Comparison of ENCODE assay signal across 23 mouse cellular contexts in genomic region chr6:42241311-42242045, GRCm38 (mm10). TPM values are rescaled to one million over a fixed set of nuclear protein-coding genes. Genes with fewer than 3 reads are reported as not detected.
A peak's percentile ranks its signal among the peaks of the same experiment; 100 is the strongest.
DNase-seq lines count a peak whose midpoint lies in the region; ATAC-seq and TF ChIP-seq lines count a peak whose summit lies in the region.
"Had no signal": no experiment of that assay in that cellular context is flagged by ENCODE, and none has a peak within 500 bp of the region (broad histone marks: within the 10 kb centered on the region; RNA-seq: fewer than 3 reads in every experiment).

No protein-coding gene starts in this region.

- no peak overlapping the region for H3K4me3 ChIP-seq in embryonic facial prominence, embryonic 14.5 days (ENCODE audit: low read depth, low read length)
- H3K4me3 ChIP-seq in embryonic facial prominence, embryonic 10.5 days = no peak overlapping the region
- H3K4me3 ChIP-seq in myocyte = no peak overlapping the region
- H3K4me3 ChIP-seq: embryonic facial prominence, embryonic 13.5 days; forebrain, embryonic 13.5 days; midbrain, embryonic 13.5 days had no signal

- H3K4me2 ChIP-seq in embryonic facial prominence, embryonic 14.5 days (ENCODE audit: low read depth, low read length) = no peak overlapping the region
- H3K4me2 ChIP-seq in myocyte (ENCODE audit: low read depth) = peak overlapping the region; percentile 24
- H3K4me2 ChIP-seq: embryonic facial prominence, embryonic 13.5 days; forebrain, embryonic 13.5 days; heart, embryonic 11.5 days; midbrain, embryonic 13.5 days had no signal

- H3K9me3 ChIP-seq in embryonic facial prominence, embryonic 14.5 days (ENCODE audit: control insufficient read depth, low read length) = no peaks in the 10 kb centered on the region
- H3K9me3 ChIP-seq in embryonic facial prominence, embryonic 10.5 days = no peaks in the 10 kb centered on the region
- H3K9me3 ChIP-seq: embryonic facial prominence, embryonic 13.5 days; forebrain, embryonic 13.5 days; midbrain, embryonic 13.5 days had no signal

- no peak overlapping the region for H3ac ChIP-seq in myocyte (ENCODE audit: control insufficient read depth, insufficient read length)

- TF ChIP-seq POLR2A in brain, embryonic 14.5 days (IDR thresholded peaks at IDR 0.05; ENCODE audit: borderline replicate concordance, extremely low read depth, insufficient read depth, insufficient read length, poor library complexity, severe bottlenecking) = no peak
- TF ChIP-seq POLR2A in myocyte (IDR thresholded peaks at IDR 0.05; ENCODE audit: insufficient read length, low read depth) = no peak

- DNase-seq in embryonic facial prominence, embryonic 14.5 days (ENCODE audit: low spot score) = peak; percentile 24
- DNase-seq in embryonic facial prominence, embryonic 10.5 days (ENCODE audit: low spot score) = no peak
- peak; percentile 16 to 51 for DNase-seq in left cerebral cortex, postnatal 25 days (ENCODE audit: low spot score in 2 of 2)
- no peak for DNase-seq in left cerebral cortex, postnatal 4 days
- peak; percentile 50 for DNase-seq in brain, embryonic 14.5 days (ENCODE audit: low read depth)
- no peak for DNase-seq in layer of hippocampus, postnatal 10 days (ENCODE audit: low spot score in 2 of 2)
- DNase-seq: cerebellum, adult 11-12 months; cerebellum, postnatal 36 days; heart, postnatal 36 days; kidney, adult 2 months; kidney, postnatal 4 days; spleen, adult 18-20 months; thymus, postnatal 36 days had no signal

- no peak for ATAC-seq in embryonic facial prominence, embryonic 14.5 days (ENCODE audit: low read depth)
- ATAC-seq: forebrain, embryonic 13.5 days; midbrain, embryonic 13.5 days had no signal

- no peaks in the 10 kb centered on the region for H3K36me3 ChIP-seq in embryonic facial prominence, embryonic 14.5 days (ENCODE audit: control insufficient read depth, insufficient read depth, low read length)
- H3K36me3 ChIP-seq in embryonic facial prominence, embryonic 10.5 days (replicated peaks) = no peaks in the 10 kb centered on the region
- no peaks in the 10 kb centered on the region for H3K36me3 ChIP-seq in myocyte (ENCODE audit: control insufficient read depth, insufficient read depth)
- H3K36me3 ChIP-seq: embryonic facial prominence, embryonic 13.5 days; midbrain, embryonic 13.5 days had no signal

- TF ChIP-seq CTCF in brain, embryonic 14.5 days (IDR thresholded peaks at IDR 0.05; ENCODE audit: borderline replicate concordance, extremely low read depth, insufficient read depth, insufficient read length) = no peak

- H3K27ac ChIP-seq in embryonic facial prominence, embryonic 14.5 days (replicated peaks; ENCODE audit: low read depth, low read length) = no peak overlapping the region
- no peak overlapping the region for H3K27ac ChIP-seq in embryonic facial prominence, embryonic 10.5 days (replicated peaks)
- H3K27ac ChIP-seq: embryonic facial prominence, embryonic 13.5 days; forebrain, embryonic 13.5 days; midbrain, embryonic 13.5 days had no signal

- 57% methylated on average over 6 of the region's 6 CpGs for WGBS in embryonic facial prominence, embryonic 14.5 days
- WGBS in embryonic facial prominence, embryonic 10.5 days = 65% methylated on average over 6 of the region's 6 CpGs

- no peaks in the 10 kb centered on the region for H3K79me2 ChIP-seq in myocyte (ENCODE audit: control insufficient read depth, insufficient read depth)

- no peak overlapping the region for H3K9ac ChIP-seq in embryonic facial prominence, embryonic 14.5 days (ENCODE audit: low read depth, low read length)
- H3K9ac ChIP-seq: embryonic facial prominence, embryonic 13.5 days; forebrain, embryonic 13.5 days; midbrain, embryonic 13.5 days had no signal

- intact Hi-C loops in left cerebral cortex, postnatal 25 days (cut with DNase I) = no loop called here
- intact Hi-C loops in left cerebral cortex, postnatal 4 days (cut with DNase I) = no loop called here

- H3K27me3 ChIP-seq in embryonic facial prominence, embryonic 14.5 days (replicated peaks; ENCODE audit: control insufficient read depth, insufficient read depth, low read length) = no peaks in the 10 kb centered on the region
- H3K27me3 ChIP-seq in embryonic facial prominence, embryonic 10.5 days (replicated peaks; ENCODE audit: low read depth, poor library complexity, severe bottlenecking) = peaks cover 6% of the 10 kb centered on the region
- no peaks in the 10 kb centered on the region for H3K27me3 ChIP-seq in myocyte (ENCODE audit: control insufficient read depth, insufficient read depth, insufficient read length)

- H3K4me1 ChIP-seq in embryonic facial prominence, embryonic 14.5 days (ENCODE audit: control insufficient read depth, insufficient read depth, low read length) = no peaks in the 10 kb centered on the region
- H3K4me1 ChIP-seq in embryonic facial prominence, embryonic 10.5 days = peaks cover 10% of the 10 kb centered on the region; the same call in 1 of the 2 replicates

TF ChIP-seq in myocyte, 11 proteins besides CTCF, POLR2A, EP300 and RAD21:
- TF ChIP-seq MYOD1 (IDR thresholded peaks at IDR 0.05; ENCODE audit: control insufficient read depth in 1 of 3, insufficient read length in 2 of 3, low read depth in 2 of 3) (no peak), TCF3 (IDR thresholded peaks at IDR 0.05; ENCODE audit: insufficient read length, low read depth) (no peak), MYOG (IDR thresholded peaks at IDR 0.05; ENCODE audit: control insufficient read depth in 1 of 3, insufficient read depth in 1 of 3, insufficient read length in 2 of 3, low read depth in 2 of 3) (no peak), USF1 (IDR thresholded peaks at IDR 0.05; ENCODE audit: low read depth) (no peak), MAX (IDR thresholded peaks at IDR 0.05; ENCODE audit: low read depth) (no peak), REST (IDR thresholded peaks at IDR 0.05; ENCODE audit: insufficient read depth, insufficient read length) (no peak), E2F4 (IDR thresholded peaks at IDR 0.05; ENCODE audit: insufficient read depth) (no peak), POLR2AphosphoS2 (IDR thresholded peaks at IDR 0.05; ENCODE audit: insufficient read length, low read depth) (no peak), SRF (IDR thresholded peaks at IDR 0.05; ENCODE audit: control insufficient read depth, insufficient read length, low read depth) (no peak), CEBPB (IDR thresholded peaks at IDR 0.05; ENCODE audit: insufficient read depth, poor library complexity, severe bottlenecking) (no peak), TCF12 (IDR thresholded peaks at IDR 0.05; ENCODE audit: insufficient read depth, poor library complexity, severe bottlenecking) (no peak)

RNA-seq across cellular contexts. Expression of gene Gstk1, which starts 4.3 kb away (rescaled TPM):
- 15.8 and 18.6 TPM in 2 replicates for polyA plus RNA-seq in embryonic facial prominence, embryonic 14.5 days (2014; fragmentation: Nextera tagmentation; extraction: Ambion mirVana)
- polyA plus RNA-seq in embryonic facial prominence, embryonic 10.5 days (2016; fragmentation: Nextera tagmentation; extraction: Ambion mirVana) = 18.1 and 18.7 TPM in 2 replicates
- total RNA-seq in left cerebral cortex, postnatal 25 days (2021) = 10 to 100 TPM in 1 of 2 experiments, 1 to 10 TPM in 1; 9.2 to 10.4 TPM
- total RNA-seq in left cerebral cortex, postnatal 4 days (2021) = 1 to 10 TPM; 3.4 to 4.1 TPM
- 6.7 and 7.1 TPM in 2 replicates for polyA plus RNA-seq in brain, embryonic 14.5 days (2012; rRNA removed)
- polyA plus RNA-seq in myocyte (2012; fragmentation: generic; extraction: Trizol) = 0.53 TPM
- 1 to 10 TPM; 7.1 to 8.5 TPM for total RNA-seq in layer of hippocampus, postnatal 10 days (2021)

RNA-seq across cellular contexts. Expression of gene Tmem139, which starts 20.3 kb away (rescaled TPM):
- 0.89 and 1.0 TPM in 2 replicates for polyA plus RNA-seq in embryonic facial prominence, embryonic 14.5 days (2014; fragmentation: Nextera tagmentation; extraction: Ambion mirVana)
- polyA plus RNA-seq in embryonic facial prominence, embryonic 10.5 days (2016; fragmentation: Nextera tagmentation; extraction: Ambion mirVana) = 0.60 and 0.90 TPM in 2 replicates
- not detected for total RNA-seq in left cerebral cortex, postnatal 25 days (2021)
- not detected for total RNA-seq in left cerebral cortex, postnatal 4 days (2021)
- 0.14 TPM in 1 of 2 replicates, not detected in the other for polyA plus RNA-seq in brain, embryonic 14.5 days (2012; rRNA removed)
- not detected for polyA plus RNA-seq in myocyte (2012; fragmentation: generic; extraction: Trizol)
- total RNA-seq in layer of hippocampus, postnatal 10 days (2021) = not detected
- total RNA-seq: gastrocnemius, adult 8-10 months; left cerebral cortex, adult 8-10 months had no signal
- polyA plus RNA-seq: heart, embryonic 11.5 days; midbrain, embryonic 13.5 days had no signal

RNA-seq across cellular contexts. Expression of gene Casp2, which starts 23.3 kb away (rescaled TPM):
- polyA plus RNA-seq in embryonic facial prominence, embryonic 14.5 days (2014; fragmentation: Nextera tagmentation; extraction: Ambion mirVana) = 38.6 and 43.2 TPM in 2 replicates
- 79.5 and 85.3 TPM in 2 replicates for polyA plus RNA-seq in embryonic facial prominence, embryonic 10.5 days (2016; fragmentation: Nextera tagmentation; extraction: Ambion mirVana)
- total RNA-seq in left cerebral cortex, postnatal 25 days (2021) = 10 to 100 TPM; 21.7 to 26.6 TPM
- total RNA-seq in left cerebral cortex, postnatal 4 days (2021) = 10 to 100 TPM; 45.5 to 49.7 TPM
- polyA plus RNA-seq in brain, embryonic 14.5 days (2012; rRNA removed) = 76.1 and 101 TPM in 2 replicates
- 6.7 TPM for polyA plus RNA-seq in myocyte (2012; fragmentation: generic; extraction: Trizol)
- total RNA-seq in layer of hippocampus, postnatal 10 days (2021) = 10 to 100 TPM; 28.0 to 32.2 TPM

RNA-seq across cellular contexts. Expression of gene Tas2r144, which starts 26.4 kb away (rescaled TPM):
- polyA plus RNA-seq in embryonic facial prominence, embryonic 14.5 days (2014; fragmentation: Nextera tagmentation; extraction: Ambion mirVana) = not detected in 2 replicates
- not detected in 2 replicates for polyA plus RNA-seq in embryonic facial prominence, embryonic 10.5 days (2016; fragmentation: Nextera tagmentation; extraction: Ambion mirVana)
- total RNA-seq in left cerebral cortex, postnatal 25 days (2021) = not detected
- total RNA-seq in left cerebral cortex, postnatal 4 days (2021) = not detected
- polyA plus RNA-seq in brain, embryonic 14.5 days (2012; rRNA removed) = not detected in 2 replicates
- polyA plus RNA-seq in myocyte (2012; fragmentation: generic; extraction: Trizol) = not detected
- total RNA-seq in layer of hippocampus, postnatal 10 days (2021) = not detected
- total RNA-seq: ES-E14; gastrocnemius, adult 8-10 months; heart, postnatal 36 days; left cerebral cortex, adult 8-10 months had no signal
- polyA plus RNA-seq: embryonic facial prominence, embryonic 13.5 days; forebrain, embryonic 13.5 days; heart, embryonic 11.5 days; kidney, adult 2 months; limb, embryonic 14.5 days; midbrain, embryonic 13.5 days; stomach, embryonic 16.5 days had no signal

RNA-seq across cellular contexts. Expression of gene Clcn1, which starts 45.0 kb away (rescaled TPM):
- 0.66 and 0.92 TPM in 2 replicates for polyA plus RNA-seq in embryonic facial prominence, embryonic 14.5 days (2014; fragmentation: Nextera tagmentation; extraction: Ambion mirVana)
- polyA plus RNA-seq in embryonic facial prominence, embryonic 10.5 days (2016; fragmentation: Nextera tagmentation; extraction: Ambion mirVana) = 0.80 and 1.1 TPM in 2 replicates
- total RNA-seq in left cerebral cortex, postnatal 25 days (2021) = 1 to 10 TPM; 3.5 to 3.7 TPM
- 1 to 10 TPM; 6.6 to 7.7 TPM for total RNA-seq in left cerebral cortex, postnatal 4 days (2021)
- polyA plus RNA-seq in brain, embryonic 14.5 days (2012; rRNA removed) = 11.0 and 12.0 TPM in 2 replicates
- polyA plus RNA-seq in myocyte (2012; fragmentation: generic; extraction: Trizol) = 0.90 TPM
- total RNA-seq in layer of hippocampus, postnatal 10 days (2021) = 1 to 10 TPM; 2.9 to 4.2 TPM

Comparison
In these comparisons a context has a peak if more than half of its experiments do, and no peak if none do; other contexts are left out.
1. DNase-seq: peak in embryonic facial prominence, embryonic 14.5 days (single experiment), left cerebral cortex, postnatal 25 days (2 of 2) and brain, embryonic 14.5 days (single experiment); none in embryonic facial prominence, embryonic 10.5 days (single experiment), left cerebral cortex, postnatal 4 days (single experiment) and layer of hippocampus, postnatal 10 days (0 of 2).